Mouse (Mus musculus): Measurements from ENCODE around the gene Ccdc28a.

Gene Ccdc28a

DNA sequence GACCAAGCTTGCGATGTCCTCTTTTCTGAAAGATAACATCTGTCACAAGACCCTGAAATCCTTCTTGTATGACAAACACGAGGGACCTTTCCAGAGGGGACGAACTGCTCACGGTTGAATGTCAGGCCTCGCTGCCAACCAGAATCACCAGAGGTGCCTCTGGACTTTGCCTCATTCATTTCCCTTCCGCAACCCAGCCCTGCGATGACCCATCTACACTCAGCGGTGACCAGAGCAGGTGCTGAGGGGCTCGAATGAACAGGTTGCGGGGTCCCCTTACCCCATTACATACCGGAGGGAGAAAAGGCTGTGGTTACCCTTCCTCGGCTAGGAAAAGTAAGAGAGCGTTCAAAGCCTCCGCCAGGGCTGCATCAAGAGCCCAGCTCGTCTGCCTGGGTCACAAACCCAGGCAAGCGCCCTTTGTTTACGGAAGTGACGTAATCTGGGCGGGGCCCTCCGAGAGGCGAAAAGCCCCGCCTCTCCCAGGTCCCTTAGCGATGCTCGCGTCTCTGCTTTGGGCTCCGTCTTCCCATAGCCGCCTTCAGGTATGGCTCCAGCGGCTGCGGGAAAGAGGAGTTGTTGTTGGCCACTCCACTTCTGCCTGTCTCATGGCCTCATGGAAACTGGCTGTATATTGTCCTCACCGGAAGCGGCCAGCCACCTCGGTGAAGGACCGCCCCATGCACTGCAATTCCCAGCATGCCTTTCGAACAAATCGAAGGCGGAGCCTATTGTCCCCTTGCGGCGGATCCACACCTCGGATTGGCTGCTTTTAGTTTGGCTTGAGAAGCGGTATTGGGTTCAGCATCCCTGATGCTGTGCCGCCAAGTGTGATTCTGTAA, at the start of gene Ccdc28a:
Gene Ccdc28a (minus strand): TSS at position 439 of the 842 bp plus-strand sequence.
- peak; percentile 97 for DNase-seq

DNA sequence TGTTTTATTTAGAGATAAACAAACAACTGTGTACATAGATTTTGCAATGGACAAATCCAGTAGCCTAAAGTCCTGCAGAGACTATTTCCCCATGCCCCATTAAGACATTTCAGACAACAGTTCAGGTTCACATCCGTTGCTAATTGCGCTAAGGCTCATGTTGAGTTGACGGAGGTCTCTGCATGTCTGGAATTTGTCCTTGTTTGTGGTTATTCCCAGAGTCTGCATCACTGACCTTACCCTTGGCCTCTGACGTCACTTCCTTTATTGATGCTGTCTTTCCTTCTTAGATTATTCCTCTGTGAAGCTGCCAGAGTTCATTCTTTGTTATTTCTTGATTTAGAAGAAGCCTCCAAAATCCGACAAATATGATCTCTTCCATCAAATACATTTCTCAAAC, 49.2 kb upstream of the Ccdc28a start:
- DNase-seq: no peak

DNA sequence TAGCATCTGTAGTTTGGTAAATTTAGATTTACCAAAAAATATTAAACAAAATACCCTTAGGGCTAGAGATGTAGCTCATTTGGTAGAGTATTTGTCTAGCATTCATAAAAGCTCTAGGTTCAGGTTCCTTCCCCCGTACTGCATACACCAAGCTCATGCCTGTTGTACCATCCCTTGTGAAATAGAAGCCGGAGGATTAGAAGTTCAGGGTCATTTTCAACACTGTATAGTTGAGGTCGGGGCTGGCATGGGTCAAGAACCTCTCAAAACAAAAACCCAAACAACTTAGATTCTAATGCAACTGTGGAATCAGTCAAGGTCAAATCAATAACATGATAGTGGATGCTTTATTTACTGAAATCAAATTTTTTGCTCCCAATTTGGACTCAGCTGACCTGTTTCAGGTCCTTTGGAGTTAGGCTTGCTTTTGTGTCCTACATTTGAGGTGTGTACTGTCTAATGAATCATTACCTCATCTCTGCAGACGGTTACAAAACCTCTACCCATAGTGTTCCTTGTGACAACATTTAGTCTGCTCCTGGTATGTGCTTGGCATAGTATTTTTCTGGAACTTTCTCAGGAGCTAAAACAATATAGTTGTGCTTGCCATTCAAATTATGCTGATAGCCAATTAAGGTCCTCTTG, 41.4 kb upstream of the Ccdc28a start:
- DNase-seq: no peak

DNA sequence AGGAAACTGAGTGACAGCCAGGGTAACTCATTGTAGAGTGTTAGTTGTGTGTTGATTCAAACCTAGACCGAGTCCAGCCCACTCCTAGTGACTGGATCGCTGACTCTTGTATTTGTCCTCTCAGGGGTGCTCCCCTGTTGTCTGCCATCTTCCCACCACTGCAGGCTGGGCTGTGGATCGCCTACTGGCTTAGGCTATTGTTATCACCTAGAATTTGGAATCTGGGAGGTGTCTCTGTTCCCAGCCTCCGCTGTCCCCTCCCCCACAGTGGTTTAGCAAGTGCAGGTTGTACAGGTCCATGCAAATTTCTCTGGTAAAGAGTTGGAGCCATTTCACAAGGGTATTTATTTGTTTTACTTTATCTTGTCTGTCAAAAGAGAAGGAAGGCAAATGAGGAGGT, 16.5 kb upstream of the Ccdc28a start:
- no peak for DNase-seq

DNA sequence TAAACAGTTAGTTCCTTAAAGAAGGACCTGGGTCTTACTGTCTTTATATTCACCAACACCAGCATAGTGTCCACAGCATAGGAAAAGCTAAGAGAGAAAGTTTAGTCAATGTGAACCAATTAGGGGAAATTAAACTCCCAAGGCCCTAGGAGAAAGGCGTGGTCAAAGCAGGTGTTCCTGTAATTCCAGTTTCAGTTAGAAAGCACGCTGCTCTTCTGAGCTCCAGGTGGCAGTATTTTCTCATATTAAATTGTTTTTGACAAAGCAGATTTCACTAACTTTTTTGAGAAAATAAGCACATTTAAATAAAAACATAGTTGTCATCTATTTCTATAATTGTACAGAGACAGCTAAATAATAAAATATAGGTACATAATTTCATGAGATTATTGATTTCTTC, 8.8 kb upstream of the Ccdc28a start:
- no peak for DNase-seq

DNA sequence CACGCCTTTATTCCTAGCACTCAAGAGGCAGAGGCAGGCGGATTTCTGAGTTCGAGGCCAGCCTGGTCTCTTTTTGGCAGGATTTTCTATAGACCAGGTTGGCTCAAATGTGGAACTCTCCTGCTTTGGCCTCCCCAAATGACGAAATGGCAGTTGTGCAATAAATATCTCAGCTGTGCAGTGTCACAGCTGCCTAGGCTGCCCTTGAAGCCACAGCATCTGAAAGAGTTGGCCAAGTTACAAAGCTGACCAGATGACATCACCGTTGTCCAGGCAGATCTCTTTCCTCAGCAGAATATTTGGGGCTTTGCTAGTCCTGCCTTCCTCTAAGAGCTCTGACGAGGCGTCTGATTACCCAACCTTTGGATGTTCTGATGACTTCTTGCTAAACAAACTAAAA, 2.4 kb upstream of the Ccdc28a start:
- DNase-seq: no peak

DNA sequence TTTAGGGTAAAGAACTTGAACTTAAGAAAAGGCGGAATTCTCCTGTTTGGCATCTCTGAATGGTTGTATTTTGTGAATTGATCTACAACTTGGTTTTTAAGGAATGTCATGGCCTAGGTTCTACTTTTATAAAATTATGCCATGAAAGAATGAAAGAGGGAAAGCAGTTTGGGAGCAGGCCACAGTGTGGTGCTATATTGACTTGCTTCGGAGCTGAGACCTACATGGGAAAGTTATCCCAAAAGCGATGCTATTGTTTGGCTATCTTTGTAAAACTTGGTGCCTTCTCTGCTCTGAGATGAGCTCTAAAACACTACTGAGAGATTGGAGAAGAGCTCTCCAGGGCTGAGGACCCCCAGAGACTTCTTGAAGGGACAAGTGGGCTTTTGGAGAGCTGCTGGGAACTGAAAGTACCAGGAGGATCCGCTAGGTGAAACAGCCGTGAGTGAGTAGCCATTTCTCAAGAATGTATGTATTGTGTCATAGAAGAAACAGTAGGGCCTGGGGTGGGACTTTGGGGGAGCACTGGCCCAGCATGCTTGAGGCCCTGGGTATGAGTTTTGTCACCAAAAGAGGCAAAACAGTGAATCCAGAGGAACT, 1.6 kb upstream of the Ccdc28a start:
- peak; percentile 8 for DNase-seq

DNA sequence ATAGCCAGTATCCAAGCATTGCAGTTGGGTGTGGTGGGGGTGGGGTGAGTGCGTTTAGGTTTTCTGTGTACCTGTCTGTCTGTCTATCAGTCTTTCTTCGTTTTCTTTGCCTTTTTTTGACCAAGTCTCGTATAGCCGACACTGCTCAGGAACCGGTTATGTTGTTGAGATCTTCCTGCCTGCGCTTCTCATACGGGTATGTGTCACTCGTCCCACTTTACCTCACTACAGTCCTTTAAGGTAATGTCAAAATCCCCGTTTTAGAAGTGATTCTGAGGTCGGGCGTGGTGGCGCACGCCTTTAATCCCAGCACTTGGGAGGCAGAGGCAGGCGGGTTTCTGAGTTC, 577 bp upstream of the Ccdc28a start:
- DNase-seq: no peak

DNA sequence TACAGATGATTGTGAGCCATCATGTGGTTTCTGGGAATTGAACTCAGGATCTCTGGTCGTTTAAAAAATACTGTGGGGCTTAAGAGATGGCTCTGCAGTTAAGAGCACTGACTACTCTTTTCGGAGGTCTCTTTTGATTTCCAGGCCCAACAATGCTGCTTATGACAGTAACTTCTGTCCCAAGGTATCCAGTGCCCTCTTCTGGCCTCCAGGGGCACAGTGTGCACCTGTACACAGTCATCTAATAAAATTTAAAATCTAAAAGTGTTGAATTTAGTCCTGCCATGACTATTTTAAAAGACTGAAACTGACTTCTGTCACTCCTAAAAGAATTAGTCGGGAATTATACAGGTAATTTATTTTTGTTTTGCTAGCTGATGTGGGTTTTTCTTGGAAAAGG, 907 bp downstream of the Ccdc28a start:
- no peak for DNase-seq

DNA sequence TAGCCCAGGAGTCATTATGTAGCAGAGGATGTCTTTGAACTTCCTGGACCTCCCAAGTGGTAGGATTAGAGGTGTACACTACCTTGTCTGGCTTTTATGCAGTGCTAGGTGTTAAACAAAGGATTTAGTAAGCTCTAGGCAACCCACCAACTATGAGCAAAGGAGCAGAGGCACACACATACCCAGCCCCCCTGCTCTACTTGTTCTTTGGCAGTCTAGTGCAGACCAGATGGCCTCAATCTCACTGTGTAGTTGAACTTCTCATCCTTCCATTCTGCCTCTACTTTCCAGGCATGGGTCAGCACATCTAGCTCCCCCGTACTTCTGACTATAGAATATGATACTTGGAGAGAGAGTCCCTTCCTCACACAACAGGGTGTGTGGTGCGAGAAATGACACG, 10.4 kb downstream of the Ccdc28a start:
- DNase-seq: no peak

DNA sequence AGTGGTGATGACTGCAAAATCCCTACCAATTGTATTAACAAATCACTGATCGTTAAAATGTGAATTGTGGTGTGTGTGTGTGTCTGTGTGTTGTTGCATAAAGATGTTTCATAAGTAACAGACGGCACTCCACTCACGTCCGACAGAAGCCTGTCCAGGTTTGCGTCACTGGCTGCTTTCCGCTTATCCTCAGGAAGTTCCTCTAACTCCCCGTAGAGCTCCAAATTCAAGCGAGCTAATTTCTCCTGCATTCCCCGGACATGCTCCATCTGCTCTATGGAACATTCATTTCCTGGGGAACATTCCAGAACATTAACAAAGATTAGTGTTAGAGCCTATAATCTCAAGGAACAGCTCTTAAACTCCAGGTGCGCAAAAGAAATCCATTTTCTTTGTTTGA, 15.4 kb downstream of the Ccdc28a start:
- no peak for DNase-seq

DNA sequence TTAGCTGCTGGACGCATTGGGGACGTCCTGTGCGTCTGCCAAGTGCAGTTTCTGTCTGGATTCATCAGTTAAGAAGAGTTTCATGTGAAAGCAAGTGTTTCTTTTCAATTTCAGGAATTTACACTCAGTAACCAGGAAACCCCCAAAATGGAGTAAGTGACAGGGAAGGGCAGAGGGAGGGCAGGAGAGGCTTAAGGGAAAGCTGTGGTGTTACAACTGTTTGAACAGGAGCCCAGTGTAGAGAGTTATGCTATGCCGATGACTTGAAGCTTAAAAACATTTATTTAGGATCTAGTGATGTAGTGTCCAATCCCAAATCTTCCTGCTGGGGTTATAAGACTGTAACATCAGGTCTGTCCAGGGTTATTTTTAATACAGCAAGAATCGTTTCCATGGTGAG, 20.7 kb downstream of the Ccdc28a start:
- DNase-seq: no peak

DNA sequence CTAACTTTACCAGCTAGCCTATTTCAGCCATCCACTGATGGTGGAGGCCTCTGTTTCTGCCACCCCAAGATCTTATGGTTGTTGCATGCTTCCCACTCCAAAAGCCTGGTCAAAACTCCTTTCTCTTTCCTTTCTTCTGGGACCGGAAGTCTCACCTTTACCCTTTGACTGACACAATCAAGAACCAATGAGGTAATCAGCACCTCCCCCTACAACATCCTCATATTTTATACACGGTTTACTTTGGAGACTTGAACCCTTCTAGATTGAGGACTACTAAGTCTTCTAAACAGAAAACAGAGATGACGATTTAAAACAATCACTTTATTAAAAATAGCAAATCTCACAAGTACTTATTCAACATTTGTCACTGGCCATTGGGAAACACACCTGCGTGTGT, 21.4 kb downstream of the Ccdc28a start:
- DNase-seq: no peak

DNA sequence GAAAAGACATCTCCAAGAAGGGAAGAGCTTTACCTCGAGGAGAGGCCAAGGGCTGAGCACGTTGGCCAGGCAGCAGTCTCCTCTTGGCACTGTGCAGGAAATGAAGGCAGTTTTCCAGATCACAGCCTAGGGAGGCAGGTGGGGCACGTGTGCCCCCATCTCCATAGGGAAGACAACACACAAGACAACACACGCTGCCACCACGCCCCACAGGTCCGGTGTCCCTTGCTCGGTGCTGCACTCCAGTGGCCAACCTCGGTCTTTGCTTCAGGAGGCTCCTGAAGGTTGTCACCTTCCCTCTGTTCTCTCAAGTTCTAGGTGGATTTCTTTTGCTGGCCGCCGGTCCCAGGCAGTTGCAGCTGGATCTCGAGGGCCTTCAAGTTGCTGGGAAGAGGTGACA, 24.1 kb downstream of the Ccdc28a start, which contains the start of gene Ect2l:
Gene Ect2l (minus strand): TSS at position 165 of the 400 bp plus-strand sequence.
- peak; percentile 62 for DNase-seq

DNA sequence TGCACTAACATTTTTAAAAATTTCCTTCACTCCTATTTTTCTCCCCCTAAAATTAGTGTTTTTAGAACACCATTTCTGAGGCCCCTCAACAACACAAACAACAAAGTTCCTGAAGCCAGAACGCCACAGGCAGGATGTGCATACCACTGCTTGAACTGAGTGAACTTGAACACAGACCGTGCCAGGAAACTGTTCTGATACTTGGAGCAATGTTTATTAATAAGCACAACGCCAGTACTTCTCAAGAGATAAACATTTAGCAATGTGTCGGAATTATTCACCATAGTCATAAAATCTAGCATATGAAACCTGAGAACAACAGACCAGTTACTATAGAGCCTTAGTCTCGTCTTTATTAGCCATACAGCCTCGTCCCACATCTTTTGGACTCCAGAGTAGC, 24.7 kb downstream of the Ccdc28a start:
- no peak for DNase-seq

DNA sequence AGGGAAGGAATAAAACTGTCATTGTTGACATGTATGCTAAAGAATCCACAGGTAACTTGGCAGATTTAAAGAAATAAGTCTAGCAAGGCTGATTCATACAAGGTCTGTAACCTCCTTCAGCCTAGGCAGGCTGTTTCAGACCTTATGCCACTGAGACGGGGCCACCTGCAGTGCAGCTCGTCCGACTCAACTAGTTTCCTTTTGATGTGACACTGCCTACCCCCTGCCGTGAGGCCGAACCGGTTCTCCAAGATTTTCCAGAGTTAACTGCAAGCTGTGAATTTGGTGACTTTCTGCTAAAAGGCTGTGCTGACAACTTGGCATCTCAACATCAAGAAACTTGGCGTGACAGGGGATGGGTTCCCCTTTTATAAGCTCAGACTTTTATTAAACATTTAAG, 30.7 kb downstream of the Ccdc28a start:
- DNase-seq: no peak

DNA sequence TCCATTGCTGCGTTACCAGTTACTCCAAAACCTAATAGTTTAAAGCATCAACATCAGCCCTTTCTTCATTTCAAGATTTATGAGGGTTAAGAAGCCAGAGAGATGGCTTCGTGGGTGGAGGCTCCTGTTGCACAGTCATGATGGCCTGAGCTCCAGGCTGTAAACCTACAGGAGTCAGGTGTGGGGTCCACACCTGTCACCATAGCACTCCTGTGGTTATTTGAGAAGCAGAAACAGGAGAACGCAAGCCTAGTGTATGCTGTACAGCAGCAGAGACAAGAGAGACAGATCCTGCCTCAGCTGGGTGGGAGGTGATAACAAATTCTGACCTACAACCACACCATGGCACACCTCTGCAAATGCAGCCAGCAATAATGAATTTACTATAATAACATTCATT, 32.4 kb downstream of the Ccdc28a start:
- DNase-seq: no peak

DNA sequence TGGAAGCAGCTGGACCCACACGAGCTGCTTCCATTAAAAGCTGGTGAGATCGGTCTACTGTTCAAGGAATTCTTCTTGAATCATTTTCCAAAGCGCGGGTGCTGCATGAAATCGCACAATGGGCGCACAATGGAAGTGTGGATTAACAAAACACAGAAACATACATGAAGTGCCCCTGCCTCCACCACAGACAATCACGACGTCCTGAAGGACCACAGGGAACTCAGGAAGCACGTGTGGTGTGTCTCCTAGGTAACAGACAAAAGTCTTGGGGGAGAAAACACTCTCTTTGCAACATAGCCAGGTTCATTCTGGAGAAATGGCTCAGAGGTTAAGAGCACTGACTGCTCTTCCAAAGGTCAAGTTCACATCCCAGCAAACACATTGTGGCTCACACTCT, 34.1 kb downstream of the Ccdc28a start:
- DNase-seq: no peak

DNA sequence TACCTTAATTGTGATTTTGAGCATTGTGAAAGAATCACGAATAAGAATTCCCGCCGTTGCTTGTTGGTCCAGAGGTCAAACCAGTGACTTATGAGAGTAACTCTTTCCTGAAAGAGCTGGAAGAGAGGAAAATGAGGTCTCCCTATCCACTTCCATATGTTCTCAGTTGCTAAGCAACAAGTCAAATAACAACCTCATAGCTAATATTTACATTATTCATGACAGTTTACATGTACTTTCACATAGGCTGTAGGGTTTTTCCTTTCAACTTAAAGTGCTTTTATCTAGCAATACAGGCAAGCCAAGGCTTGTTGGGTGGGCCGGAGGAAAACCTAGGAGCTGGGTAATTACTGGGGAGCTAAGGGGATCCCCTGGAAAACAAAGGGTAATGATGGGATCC, 34.9 kb downstream of the Ccdc28a start:
- no peak for DNase-seq

DNA sequence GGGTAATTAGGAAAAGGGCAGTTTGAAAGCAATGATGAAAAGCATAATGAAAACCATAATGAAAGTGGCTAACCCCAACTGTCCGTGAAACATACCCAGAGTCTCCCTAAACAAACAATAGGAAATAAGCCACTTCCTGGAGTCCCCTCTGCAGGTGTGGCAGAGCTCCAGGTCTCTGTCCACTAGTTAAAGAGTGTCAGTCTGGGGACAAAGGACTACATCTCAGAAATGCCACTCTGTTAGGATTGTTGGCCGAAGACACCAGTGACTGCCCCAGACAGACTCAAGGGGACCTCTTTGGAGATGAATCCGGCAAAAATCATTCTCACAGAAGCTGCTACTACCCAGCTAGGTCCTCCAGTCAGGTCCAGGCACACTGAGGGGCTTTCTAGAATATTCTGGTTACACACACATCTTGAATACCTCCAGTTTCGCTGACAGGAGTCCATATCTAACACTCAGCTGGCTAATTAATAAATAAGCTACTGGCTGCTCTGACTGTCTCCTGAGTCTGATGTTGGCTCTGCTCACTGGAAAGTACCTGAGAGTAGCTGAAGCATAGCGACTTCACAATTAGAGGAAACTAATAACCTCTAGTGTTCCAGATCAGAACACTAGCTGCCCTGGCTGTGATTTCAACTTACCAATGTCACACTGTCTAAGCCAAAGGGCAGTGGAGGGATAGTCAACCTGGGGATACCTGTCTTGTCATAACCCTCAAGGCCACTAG, 36.3 kb downstream of the Ccdc28a start:
- DNase-seq: no peak

DNA sequence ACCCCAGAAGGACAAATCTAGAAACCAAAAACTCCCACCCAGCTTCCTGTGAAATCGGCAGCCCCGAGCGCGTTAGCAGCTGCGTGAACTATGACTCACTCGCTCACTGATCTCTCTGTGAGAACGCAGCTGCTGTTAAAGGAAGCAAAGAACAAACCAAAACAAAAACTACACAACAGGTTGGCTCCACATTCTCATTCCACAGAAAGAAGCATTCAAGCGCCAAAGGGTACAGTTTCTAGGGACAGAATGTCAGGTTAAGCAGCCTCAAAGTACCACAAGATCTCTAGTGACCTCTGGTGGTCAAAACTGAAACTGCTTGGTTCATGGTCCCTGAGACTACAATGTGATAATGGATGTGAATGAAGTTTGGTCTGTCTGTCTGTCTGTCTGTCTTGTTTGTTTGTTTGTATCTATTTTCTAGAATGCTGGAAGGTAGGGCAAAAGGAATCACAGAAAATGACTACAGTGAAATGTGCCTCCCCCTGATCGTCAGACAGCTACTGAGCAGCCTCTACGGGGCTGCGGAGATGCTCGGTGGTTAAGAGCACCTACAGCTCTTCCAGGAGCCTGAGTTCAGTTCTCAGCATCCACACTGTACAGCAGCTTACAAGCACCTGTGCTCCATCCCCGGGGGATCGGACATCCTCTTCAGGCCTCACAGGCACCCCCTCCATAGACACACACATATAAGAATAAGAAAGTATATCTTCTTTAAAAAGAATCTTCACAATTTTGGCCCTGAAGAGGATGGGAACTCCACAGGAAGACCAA, 37.4 kb downstream of the Ccdc28a start:
- peak; percentile 87 for DNase-seq

DNA sequence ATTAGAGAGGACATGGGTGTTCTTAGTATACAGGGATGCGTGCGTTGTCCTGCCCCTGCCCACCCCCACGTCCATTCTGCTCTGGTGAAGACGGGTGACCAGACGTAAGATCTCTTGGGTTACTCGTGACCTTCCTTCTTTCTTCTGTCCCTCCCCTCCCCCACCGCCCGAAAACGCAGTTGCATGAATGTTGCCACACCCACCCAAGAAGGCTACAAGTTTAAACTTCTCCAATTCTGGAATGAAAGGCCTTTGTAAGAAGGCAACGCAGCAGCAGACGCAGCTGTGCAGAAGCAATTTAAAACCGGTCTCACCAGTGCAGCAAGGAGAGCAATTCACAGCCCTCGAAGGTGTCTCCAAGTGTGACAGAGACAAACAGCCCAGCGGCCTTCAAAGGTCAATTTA, 40.1 kb downstream of the Ccdc28a start:
- no peak for DNase-seq

DNA sequence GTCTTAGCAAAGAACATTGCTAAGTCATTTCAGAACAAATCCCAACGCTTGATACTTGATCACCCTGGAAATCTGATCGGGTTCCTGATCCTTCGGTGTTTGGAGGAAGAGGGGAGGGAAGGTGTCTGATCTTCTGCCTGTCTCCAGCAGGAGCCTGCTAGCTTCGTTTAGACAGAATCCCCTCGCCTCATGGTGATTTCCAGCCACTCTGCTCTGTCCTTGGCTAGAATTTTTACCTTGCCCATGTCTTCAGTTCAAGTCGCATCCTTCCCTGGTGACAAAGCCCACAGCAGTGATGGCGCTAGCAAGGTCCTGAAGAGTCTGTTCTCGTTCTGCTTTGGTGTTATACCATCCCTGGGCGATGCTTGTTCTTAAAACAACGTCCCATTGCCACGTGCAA, 40.6 kb downstream of the Ccdc28a start:
- DNase-seq: no peak

Measured in retina, postnatal 1 day (tissue).